Mouse (Mus musculus): ENCODE measurements around the gene Dhdds.
A peak's percentile ranks its signal among the peaks of the same experiment; 100 is the strongest.

Dhdds gene

DNA sequence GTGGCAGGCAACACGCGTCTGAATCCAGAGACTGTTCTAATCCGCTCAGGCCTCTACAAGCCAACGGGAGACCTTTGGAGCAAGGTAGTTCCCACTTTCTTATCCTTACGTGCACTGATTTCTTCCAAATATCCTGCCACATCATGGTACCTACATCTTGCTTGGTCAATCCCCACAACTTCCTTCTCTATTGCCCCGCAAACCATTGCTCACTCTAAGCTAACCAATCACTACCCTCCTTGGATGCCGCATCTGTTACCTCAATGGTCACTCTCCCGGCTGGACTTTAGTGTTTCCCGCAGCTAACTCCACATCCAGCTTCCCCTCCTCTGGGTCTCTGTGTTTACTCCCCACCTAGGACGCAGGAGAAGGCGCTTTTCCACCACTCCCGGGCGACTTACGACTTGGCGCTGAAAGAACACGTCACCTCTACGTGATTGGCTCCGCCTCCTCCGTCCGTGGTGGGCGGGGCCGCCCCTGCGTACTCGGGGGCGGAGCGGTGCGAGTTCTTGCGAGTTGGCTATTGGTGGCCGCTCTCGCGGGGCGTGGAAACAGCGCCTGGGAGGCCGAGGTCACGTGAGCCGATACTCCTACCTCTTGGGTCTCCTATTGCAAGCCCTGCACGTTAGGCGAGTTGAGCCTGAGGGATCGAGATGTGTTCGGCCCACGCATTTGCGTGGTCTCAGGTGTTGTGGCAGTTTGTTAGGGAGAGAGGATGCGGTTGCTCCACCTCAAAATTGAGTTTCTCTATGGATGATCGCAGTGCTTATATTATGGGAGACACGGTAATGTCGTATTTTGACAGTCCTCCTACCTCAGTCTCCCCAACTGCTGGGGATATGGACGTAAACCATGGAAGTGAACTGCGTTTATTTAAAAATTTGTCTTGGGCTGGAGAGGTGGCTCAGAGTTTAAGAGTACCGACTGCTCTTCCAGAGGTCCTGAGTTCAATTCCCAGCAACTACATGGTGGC is at the start of gene Dhdds:
Dhdds (minus strand) TSS at position 453 of the 973 bp plus-strand sequence.
- peak; percentile 96 for DNase-seq (ENCODE audit: low read depth)

DNA sequence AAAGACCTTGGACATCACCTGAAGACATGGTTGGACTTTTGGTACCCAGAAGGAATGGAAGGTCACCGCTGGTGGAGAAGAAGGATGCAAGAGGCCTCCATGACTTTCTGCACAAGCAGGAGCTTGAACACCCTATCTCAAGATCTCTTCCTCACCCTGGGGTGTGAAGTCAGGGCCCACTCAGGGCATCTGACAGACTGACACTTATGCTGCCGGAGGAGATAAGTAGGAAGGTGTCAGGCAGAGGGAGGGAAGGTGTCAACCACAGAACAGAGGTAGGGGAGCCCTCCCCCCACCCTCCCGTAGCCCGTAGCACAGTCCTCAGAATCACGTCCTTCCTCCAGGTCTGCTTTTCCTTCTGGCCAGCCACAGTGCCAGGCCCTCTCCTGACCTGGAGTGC is 46.9 kb upstream of the Dhdds start:
- no peak for DNase-seq (ENCODE audit: low read depth)

DNA sequence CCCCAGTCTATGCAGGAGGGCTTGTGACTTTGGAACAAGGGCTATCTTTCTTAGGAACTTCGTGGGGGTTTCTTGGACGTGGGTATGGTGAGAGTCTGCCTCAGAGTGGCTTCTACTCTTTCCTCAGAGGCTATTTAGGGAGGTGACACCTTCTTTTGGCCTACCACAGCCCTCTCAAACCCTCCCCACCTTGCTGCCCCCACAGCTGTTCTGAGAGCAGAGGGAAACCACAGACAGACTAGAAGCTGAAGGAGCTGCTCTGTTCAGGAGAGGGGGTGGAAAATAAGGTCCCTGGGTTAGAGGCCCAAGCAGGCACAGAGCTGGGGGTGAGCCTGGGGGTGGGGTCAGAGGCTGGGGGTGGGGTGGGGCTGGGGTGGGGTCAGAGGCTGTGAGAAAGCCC is 42.3 kb upstream of the Dhdds start:
- no peak for DNase-seq (ENCODE audit: low read depth)

DNA sequence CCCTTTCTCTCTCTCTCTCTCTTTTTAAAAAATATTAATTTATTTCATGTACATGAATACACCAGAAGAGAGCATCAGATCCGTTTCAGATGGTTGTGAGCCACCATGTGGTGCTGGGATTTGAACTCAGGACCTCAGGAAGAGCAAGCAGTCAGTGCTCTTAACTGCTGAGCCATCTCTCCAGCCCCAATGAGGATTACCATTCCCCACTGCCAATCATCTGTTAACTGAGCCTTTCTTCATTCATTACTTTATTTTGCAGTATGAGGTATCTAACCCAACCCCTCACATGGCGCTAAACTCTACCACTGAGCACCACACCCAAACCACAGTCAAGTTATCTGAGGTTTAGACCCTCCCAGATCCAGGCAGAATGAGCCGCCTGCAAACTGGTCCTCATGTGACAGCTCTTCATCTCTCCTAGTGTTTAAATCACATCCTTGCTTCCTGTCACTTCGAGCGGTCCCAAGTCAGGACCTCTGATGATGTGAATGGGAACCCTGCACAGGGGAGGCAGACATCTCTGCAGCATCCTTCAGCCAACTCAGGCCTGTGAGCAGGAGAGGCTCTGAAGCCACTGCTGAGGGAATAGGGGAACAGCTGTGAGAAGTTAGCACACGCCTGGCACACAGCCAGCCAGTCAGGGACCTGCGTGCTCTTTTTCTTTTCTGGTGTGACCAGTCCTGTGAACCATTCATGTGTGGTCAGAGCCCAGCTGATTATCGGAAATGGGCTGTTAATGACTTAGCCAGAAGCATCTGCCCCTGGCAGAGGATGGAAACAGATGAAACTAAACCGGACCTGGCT is 40.8 kb upstream of the Dhdds start:
- DNase-seq (ENCODE audit: low read depth) = no peak

DNA sequence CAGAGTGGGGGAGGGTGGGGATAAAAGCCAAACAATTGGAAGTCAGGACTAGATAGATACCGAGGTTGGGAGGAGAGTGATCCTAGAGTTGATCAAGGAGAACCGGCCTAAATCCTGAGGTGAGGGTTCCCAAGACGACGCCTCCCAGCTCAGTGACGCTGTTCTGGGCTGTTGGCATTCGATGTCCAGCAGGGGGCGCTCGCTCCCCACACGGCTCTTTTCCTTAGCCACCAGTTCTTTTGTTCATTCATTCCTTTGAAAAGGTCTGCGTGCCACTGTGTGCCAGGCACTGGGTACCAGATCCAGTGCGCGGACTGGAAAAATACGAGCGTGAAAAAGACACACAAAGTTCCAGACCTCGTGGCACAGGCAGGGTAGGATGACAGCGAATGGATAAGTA is 35.2 kb upstream of the Dhdds start:
- DNase-seq (ENCODE audit: low read depth) = peak; percentile 48

DNA sequence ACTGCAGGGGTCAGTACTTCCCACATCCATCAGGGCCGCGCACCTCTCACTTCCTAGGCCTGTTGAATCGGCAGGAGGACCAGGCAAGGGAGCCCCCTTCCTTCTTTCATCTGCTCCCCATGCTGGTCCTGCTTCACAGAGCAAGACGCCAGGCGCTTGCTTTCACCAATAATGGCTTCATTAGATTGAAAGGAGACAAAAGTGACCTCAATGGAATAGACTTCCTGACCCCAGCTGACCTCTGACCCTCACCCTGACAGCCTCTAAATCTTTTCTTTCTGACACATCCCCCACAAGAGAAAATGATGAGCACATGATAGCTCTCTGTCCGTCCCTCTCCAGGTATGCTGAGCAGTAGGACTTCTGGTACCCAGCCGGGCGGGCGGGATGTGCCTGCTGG is 25.1 kb upstream of the Dhdds start:
- DNase-seq (ENCODE audit: low read depth) = no peak

DNA sequence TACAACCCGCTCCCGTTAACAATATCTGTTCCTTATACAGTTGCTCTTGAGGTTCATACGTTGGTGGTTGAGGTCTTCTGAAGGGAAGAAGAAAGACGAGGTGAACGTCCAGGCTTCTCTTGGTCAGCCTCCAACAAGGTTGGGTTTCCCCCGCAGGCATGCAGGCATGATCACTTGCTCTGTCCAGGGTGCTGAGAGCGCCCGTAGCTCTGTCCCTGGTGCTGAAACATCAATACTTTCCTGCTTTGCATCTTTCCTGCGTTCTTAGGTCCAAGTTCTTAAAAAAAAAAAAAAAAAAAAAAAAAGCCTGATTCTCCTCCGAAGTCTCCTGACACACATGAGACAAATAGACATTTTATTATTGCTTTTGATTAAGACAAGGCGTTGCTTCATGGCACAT is 19.9 kb upstream of the Dhdds start:
- peak; percentile 56 for DNase-seq (ENCODE audit: low read depth)

DNA sequence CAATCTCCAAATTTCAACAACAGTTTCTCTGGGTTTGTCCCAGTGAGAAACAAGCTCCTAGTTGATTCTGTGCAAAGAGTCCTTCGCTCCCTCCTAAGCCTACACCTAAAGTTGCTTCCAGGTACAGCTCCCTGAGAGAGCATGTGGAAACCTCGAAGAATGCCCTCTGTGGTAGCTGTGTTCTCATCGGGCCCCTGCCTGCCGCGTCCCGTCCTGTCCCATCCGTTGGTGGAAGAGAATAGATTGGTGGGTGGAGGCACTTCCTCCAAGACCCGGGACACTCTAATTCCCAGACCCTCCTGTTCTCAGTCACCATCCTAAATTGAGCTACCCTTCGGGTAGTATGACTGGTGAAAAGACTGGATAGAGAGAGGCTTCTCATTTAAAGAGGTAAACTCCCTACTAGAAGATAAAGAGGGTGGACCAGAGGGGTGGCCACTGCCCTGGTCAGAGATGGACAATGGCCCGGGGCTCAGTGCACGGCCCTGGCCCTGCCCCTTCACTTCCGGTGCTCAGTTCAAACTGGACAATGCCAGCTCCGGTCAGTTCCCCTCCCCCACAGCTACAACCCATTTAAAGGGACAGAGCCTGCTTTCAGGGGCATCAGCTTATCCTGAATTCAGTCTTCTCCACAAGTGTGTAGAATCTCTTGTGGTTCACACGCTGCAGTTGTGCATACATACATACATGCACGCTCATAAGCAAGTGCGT is 19.1 kb upstream of the Dhdds start:
- no peak for DNase-seq (ENCODE audit: low read depth)

DNA sequence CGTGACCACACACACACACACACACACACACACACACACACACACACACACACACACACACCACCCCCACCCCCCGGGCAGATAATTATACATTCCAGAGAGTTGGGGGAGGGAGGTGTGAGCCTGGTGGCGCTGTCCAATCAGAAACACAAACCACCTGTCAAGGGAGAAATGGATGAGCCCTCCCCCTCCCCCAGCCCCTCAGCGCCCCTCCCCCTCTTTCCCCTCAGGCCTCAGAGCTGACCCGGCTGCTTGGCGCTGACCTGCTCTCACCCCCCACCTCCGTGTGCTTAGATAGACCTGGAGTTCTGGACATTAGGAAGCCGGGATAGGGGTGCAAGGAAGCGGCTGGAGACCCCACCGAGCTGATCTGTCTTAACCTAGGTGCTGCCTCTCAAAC is 18.5 kb upstream of the Dhdds start:
- DNase-seq (ENCODE audit: low read depth) = no peak

DNA sequence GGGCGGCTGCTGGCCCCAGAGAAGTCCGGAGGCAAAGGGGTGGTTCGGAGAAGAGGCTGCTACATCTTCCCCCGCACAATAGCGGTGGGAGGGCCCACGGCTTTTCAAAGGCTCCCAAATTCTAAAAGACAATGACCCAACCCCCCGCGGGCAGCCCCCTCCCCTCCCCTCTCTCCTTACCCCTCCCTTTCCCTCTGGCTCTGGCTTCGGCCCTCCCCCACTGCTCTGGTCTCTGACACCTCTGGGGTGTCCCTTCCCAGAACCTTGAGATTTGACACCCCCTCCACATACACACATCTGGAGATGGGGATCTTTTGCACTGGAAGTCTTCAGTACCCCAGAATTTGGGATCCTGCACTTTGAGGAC is 18.0 kb upstream of the Dhdds start, which contains the start of gene Lin28a:
Lin28a (minus strand) TSS at position 63 of the 367 bp plus-strand sequence.
- no peak for DNase-seq (ENCODE audit: low read depth)

DNA sequence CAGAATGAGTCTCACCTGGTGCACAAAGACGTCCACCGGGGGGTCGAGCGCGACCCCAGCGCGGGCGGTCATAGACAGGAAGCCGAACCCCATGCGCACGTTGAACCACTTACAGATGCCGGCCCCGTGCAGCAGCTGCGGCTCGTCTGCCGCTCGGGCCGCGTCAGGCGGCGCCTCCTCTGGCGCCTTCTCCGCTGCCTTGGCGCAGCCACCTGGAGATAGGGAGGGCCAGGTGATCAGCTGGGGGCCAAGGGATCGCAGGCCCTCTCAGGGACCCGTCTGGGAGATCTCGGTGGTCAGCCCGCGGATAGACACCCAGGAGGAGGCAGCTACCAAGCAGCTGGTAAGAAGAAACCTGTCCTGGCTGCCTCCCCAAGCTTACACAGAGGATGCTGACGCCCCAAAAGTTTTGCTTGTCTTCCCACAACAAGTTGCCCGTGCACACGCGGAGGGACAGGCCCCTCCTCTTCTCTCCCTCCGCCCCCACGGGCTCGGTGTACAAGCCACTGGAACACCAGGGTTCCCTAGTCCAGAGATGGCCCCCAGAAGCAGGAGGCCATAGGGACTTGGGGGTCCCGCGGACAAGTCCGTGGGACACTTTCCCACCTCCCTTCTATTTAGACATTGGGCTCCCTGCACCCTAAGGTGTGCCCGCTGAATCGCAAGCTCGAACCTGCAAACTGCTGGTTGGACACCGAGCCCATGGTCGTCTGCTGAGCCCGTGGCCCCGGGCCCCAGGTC is 17.5 kb upstream of the Dhdds start:
- no peak for DNase-seq (ENCODE audit: low read depth)

DNA sequence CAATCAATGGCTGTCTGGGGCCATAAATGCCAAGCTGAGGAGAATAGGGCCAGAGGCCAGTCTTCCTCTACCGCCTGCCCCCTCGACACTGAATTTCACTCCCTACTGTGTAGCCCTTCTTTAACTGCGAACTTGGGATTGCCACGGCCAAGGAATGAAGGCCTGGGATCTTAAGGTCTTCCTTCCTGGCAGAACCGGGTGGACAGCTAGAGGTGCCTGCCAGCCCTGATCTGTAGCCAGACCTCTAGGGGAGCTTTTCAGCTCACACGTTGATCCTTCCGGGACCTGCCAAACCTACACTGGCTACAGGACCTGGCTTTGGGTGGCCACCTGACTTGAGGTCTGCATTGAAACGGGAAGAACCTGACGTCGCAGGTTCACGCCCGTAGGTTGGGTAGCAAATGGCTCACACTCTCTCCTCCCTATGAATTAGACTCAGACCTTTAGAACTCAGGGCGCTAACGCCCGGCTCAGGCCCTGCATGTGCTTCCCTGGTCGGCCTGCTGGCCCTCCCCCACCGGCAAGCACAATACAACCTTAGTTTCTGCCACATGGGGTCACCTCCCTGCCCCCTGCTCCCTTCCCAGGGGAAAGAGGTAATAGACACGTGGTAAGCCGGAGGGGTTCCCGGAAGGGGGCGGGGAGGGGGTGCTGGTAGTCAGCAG is 16.6 kb upstream of the Dhdds start:
- DNase-seq (ENCODE audit: low read depth) = no peak

DNA sequence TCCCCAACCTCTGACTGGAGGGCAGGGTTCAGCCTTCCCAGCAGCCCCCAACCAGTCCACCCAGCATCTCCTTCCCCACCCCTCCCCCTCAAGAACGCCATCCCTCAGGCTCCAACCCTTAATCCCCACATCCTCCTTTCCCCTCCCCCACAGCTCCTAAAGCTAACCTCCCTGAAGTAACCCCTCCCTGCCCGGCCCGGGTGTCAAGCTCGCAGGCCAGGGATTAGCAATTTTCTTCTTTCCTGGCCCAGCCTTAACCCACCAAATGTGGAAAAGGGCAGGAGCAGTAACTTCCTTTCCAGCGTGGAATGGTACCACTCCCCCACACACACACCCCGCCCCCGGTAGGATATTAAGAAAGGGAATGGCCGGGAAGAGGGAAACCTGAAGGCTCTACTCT is 16.0 kb upstream of the Dhdds start:
- DNase-seq (ENCODE audit: low read depth) = no peak

DNA sequence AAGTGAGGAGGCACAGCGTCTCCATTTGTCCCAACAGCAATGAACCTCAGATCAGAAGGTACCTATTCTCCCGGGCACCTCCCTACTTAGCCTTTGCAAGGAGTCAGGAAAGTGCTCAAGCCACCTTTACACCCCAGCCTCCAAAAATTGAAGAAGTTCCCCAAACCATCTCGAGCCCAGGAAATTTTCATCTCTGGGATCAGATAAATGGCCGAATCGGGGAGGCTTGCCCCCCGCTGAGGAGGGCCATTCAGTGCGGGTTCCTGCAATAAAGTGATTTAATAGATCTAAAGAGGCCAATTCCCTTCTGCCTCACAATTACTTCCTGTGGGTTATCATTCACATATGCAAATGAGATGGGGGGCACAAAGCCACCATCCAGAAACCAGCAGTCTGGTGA is 15.5 kb upstream of the Dhdds start:
- DNase-seq (ENCODE audit: low read depth) = no peak

DNA sequence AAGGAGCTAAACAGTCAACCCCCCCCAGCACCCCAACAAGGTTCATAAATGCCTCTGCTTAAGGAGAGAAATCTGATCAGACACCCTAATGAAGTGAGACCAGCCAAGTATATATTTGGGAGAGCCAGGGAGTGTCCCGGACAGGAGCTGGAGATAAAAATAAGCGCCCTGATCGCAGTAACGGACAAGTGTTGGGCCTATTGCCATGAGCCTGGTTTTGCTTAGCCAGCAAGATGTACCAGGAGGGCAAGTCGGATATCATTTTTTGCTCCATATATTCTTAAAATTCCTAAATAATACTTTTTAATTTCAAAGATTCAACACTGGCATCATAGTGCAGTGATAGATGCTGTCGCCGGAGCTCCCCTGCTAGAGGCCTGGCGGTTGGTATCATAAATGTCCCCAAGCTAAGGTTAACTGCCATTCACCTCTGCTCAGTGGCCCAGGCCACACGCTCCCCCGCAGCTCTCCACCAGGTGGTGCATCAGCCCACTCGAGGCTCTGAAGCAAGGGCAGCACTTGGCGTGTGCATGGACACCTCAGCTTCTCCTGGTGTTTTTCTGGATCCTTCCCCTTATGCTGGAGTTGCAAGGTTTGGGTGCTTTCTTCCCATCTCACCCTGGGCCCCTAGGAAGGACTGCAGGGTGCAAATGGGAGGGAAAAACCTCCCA is 12.3 kb upstream of the Dhdds start:
- DNase-seq (ENCODE audit: low read depth) = no peak

DNA sequence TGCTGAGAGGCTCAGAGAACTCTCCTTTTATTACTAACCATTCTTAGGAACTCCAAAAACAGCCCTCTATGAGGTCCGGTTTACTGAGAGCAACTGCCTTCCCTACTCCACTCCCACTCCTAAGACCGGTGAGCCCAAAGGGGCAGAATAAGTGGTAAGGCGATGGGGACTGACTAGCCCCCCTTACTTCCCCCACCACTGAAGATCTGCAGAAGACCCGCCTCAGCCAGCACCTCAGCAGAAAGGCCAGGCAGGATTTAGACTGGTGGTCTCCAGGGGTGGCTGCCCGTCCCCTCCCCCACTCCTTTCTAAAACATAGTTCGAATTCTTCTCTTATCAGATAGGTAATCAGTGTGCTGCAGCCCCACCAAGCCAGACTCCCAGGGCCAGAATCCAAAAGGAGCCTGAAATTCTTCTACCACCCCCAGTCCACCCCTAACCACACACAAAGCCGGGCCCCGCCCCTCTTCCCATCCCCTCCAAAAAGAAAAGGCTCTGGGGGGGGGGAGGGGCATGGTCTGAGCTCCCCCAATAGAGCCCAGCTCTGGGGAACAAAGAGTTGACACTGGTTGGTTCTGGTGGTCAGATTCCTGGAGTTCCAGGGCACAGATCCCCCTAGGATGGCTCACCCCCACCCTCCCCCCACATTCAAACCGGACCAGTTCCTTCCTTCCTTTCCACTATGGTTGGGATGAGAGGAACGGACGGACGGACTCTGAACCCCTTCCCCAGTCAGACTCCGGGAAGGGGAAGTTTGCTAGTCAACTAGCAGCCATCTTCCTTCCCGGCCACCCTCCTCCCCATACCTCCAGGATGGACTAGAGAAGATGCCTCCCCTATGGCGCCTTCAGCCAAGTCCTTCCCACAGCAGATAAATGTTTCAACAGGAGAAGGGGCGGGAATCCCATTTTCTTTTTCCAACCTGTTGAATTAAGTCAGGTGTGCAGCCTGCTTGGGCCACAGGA is 11.0 kb upstream of the Dhdds start:
- DNase-seq (ENCODE audit: low read depth) = no peak

DNA sequence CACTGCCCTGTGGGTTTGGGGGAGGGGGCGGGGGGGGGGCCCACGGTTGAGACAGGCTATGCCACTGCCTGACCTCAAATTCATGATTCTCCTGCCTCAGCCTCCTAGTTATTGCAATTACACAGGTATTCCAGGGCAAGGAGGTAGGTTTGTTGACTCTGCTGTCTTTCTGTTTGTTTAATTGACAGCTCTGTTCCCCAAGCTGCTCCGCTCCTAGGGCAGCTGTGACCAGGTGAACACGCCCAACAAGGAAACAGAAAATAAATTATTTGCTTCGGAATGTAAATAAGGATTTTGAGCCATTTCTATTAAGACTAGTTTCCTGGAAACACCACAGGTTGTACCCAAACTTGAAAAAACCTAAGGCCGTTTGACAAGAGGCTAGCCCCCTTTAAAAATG is 9.0 kb upstream of the Dhdds start:
- DNase-seq (ENCODE audit: low read depth) = no peak

DNA sequence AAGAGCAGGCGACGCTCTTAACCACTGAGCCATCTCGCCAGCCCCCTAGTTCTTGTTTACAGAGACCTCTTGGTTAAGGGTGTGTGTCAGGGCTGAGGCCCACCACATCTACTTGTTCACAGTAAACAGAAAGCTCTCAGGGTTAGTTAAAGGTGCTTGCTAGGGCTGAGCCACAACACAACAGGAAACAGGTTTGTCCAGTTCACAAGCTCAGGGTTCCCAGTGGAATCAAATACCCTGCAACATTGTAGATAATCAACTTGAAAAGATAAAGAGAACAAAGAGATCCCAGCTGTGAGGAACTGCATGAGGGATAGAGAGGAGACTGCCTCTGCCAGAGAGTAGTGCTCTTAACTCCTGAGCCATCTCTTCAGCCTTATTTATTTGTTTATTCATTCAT is 6.1 kb upstream of the Dhdds start:
- DNase-seq (ENCODE audit: low read depth) = no peak

DNA sequence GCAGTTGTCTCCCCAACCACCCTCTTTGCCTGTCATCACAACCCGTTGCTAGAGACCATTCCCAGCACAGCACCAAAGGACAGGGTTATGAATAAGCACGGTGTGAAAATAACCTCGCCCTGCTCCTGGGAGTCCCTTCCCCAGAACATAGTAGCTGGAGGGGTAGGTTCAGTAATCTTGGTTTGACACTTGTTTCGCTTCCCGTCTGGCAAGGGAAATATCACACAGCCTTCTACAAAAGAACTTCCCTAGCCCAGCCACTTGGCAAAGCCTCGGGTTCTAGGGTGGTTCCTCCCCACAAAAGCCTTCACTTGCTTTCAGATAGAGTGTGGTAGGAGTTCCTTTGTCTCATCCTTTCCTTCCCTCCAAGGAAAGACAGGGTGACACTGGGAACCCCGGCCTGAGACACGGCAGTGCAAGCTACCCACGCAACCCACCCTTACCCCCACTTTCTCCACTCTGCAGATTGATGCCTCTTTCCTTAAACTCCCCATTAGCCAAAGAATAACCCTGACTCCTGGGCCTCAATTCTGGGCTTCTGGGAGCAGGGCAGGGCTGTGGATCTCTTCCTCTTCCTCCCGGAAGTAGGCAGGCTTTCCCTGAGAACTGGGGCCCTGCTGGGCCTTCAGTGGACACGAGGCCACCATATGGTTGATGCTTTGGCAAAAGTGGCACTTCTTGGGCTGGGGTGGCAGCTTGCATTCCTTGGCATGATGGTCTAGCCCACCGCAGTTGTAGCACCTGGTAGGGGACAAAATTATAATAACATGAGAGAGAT is 5.1 kb upstream of the Dhdds start:
- DNase-seq (ENCODE audit: low read depth) = no peak
